Mouse (Mus musculus) bone marrow macrophage, adult 2 months (primary cell): ENCODE results near the gene Mtmr2.

ENCODE experiments used
- CTCF ChIP-seq: IDR thresholded peaks from 2 replicates; pipeline ENCODE4 v1.5.1; 2012; ENCODE audit warnings: low read depth, mild to moderate bottlenecking, low read length, moderate library complexity
- POLR2A ChIP-seq: IDR thresholded peaks from 2 replicates; pipeline ENCODE4 v1.6.1; 2012; ENCODE audit warnings: mild to moderate bottlenecking, low read depth, low read length, borderline replicate concordance

DNA sequence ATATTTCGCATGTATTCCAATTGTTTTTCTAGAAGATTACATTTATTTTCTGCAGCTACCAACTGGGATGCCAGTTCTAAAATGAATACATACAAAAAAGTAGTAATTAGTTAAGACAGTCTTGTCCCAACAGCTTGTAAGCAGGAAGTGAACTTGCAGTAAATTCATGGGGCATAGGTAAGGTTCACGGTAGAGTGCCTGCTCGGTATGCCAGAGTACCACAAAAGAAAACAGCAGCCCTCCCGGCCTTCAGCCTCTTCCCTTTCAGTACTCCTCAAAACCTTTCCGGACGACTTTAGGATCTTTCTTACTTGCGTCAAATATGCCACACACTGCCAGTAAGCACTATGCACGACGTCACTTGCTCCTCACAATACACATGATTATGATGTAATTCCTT is 70.2 kb downstream of the Mtmr2 start:
- TF ChIP-seq POLR2A: no peak
- TF ChIP-seq CTCF: no peak
